Mouse (Mus musculus): Measurements from ENCODE around the gene Ubxn7.
A peak's percentile ranks its signal among the peaks of the same experiment; 100 is the strongest.

The Ubxn7 gene

DNA sequence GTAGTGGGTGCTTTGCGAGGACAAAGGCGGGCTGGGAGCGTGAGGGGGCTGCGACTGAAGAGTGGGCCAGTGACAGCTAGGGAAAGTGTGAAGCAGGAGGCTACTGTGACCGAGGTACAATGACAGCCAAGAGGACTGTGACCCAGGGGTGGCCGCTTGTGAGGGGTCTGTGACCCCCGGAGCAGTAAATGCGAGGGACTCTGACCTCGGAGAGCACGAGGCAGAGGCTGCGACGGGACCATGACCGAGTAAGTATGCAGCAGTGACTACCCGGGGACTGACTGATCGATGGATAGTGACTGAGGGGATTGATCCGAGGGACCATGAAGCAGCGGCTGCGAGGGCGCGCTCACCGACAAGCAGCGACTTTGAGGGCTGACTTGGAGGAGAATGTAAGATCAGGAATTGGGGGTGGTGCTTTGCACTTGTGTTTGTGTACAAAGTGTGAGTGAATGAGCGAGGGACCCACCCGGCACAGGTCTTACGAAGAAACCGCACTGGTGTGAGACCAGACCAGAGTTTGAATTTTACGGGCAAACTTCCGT lies 99.1 kb downstream of the Ubxn7 start:
- DNase-seq (ENCODE audit: low read depth in 1 of 2, low spot score in 2 of 2), result no peak

DNA sequence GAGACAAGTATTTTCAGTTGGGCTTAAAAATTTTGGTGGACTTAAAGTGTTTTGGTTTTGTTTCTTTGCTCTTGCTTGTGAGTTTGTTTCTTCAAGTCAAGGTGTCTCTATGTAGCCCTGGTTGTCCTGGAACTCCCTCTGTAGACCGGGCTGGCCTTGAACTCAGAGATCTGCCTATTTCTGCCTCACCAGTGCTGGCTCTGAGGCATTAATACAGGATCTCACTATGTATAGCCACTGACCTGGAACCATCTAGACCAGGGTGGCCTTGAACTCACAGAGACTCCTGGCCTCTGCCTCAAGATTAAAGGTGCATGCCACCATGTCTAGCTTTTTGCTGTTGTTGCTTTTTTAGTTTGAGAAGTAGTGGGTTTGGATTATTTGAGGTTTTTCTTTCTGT lies 99.9 kb downstream of the Ubxn7 start:
- no peak for DNase-seq (ENCODE audit: low read depth in 1 of 2, low spot score in 2 of 2)

DNA sequence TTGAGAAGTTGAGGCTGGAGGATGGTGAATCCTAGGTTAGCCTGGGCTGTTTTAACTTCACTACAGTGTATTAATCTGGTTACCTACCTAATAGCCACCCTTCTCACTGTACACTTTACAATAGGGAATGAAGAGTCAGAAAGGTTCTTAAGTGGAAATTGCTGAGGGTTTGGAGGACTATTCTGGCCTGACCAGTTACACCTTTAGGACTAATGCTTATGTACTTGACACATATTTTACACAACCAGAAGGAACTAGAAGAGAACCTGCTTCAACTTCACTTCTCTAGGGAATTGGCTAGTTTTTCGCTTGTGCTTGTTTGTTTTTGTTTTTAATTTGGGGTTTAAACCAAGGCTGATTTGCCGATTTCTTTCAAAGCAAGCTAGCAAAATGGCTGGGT lies 101.1 kb downstream of the Ubxn7 start:
- DNase-seq (ENCODE audit: low read depth in 1 of 2, low spot score in 2 of 2), result no peak

DNA sequence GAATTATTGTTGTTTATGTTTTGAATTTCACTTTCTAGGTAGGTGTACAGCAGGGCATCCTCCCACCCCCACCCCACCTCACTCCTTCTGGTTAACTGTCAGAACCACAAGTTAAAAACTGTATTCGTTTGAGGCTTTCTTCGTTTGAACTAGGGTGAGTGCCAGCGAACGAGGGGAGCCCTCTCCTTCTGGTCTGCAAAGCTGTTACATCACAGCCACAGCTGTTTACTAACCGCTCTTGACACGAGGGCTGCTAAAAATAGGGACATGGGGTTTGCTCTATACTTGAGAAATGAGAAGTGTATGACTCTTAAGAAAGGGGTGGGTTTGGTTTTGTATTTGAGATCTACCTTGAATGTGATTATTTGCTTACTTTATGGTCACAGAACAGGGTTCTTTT lies 102.0 kb downstream of the Ubxn7 start:
- DNase-seq (ENCODE audit: low read depth in 1 of 2, low spot score in 2 of 2), result peak; percentile 59

DNA sequence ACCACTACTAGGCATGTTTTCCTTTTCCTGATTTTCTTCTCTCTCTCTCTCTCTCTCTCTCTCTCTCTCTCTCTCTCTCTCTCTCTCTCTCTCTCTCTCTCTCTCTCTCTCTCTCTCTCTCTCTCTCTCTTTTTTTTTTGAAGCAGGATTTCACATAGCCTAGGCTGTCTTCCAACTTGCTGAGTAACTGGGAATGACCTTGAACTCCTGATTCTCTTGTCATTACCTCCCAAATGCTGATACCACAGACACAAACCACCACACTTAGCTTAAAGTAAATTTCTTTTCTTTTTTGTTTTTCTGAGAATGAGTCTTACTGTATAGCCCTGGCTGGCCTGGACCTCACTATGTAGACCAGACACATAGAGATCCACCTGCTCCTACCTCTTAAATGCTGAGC lies 102.6 kb downstream of the Ubxn7 start:
- no peak for DNase-seq (ENCODE audit: low read depth in 1 of 2, low spot score in 2 of 2)

DNA sequence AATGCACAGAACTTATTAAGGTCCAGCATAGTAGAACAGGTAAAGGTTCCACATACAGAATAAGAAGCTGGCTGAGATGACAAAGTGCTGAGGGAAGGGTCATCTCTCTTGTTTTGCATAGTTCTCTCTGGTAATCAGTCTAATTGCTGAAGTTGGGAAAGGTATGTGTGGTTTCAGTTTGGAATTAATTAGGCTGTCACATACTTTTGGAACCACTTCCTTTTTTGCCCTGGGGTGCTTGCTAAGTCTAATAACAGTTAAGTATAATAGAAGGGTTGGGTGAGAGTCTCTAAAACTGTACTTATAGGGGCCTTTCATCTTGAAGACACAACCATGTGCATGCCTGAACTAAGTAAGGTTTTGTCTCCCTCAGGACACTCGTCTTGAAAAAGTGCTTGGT lies 104.6 kb downstream of the Ubxn7 start:
- no peak for DNase-seq (ENCODE audit: low read depth in 1 of 2, low spot score in 2 of 2)

DNA sequence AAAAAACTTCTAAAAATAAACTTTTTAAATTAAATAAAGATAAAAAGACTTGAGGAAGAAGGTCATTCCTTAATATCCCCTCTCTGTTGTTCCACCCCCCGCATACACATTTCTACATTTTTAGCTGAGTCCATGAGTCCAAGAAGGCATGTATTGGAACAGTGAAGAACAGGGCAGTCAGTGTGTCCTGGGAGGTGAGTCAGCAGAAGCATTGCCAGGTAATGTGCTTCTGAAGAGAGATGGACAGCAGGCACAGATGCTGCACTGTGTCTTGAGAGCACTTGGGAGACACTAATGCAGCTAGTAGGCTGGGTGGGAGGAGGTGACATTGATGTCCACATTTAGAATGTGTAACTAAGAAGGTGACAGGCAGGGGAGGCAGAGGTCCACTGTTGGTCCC lies 105.2 kb downstream of the Ubxn7 start:
- DNase-seq (ENCODE audit: low read depth in 1 of 2, low spot score in 2 of 2), result no peak

DNA sequence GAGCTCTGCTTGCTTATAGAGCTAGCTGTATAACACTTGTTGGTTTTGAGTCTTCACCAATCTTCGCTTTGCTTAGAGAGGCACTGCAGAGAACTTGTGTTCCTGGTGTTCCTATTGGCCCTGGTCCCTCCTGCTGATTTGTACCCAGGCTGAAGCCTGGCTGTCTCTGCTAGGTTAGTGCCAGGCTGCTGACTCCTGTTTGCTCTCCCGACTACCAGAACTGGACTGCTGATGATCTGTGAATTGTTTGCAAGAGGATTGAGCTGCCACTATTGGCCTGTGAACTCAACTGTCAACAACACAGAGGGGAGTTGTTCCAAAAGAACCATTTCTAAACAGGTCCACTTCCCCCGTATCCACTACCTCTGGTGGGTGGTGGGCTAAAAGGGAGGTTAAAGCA lies 109.4 kb downstream of the Ubxn7 start:
- no peak for DNase-seq (ENCODE audit: low read depth in 1 of 2, low spot score in 2 of 2)
